Mouse (Mus musculus): ENCODE results near the gene Rnf220.

The Rnf220 gene

DNA sequence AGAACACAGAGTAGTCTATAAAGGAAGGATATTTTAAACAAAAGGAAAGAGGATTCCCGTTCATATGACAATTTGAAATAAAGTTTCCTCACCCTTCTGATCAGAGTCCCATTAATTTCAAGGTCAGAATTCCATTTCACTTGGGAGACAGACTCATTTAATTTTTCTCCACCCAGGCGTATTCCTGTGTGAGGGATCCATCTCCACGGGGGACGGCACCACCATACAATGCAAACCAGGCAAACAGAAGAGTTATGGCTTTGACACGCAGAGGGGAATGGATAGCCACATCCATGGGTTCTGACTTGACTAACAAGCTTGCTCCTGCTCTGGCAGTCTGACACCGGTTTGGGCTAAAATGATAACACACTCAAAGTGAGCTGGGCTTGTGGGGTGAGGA lies 9.4 kb downstream of the Rnf220 start:
- no peak for DNase-seq (ENCODE audit: low spot score)

DNA sequence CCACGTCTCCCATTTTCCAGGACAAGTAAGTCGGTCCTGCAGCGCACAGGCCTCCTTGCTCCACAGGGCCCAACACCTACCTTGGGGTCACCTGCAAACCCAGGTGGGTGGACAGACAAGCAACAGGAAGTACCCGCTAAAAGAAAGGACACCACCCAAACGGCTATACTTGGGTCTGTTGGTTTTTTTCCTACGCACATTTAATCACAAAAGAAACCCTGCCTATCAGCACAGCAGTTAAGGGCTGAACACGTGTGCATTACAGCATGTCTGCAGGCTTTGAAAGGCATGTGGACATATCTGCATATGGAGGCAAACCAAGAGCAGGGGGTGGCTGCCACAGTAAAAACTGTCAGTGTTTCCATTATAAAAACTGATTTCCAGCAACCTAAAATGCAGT lies 10.7 kb downstream of the Rnf220 start:
- DNase-seq (ENCODE audit: low spot score): no peak

DNA sequence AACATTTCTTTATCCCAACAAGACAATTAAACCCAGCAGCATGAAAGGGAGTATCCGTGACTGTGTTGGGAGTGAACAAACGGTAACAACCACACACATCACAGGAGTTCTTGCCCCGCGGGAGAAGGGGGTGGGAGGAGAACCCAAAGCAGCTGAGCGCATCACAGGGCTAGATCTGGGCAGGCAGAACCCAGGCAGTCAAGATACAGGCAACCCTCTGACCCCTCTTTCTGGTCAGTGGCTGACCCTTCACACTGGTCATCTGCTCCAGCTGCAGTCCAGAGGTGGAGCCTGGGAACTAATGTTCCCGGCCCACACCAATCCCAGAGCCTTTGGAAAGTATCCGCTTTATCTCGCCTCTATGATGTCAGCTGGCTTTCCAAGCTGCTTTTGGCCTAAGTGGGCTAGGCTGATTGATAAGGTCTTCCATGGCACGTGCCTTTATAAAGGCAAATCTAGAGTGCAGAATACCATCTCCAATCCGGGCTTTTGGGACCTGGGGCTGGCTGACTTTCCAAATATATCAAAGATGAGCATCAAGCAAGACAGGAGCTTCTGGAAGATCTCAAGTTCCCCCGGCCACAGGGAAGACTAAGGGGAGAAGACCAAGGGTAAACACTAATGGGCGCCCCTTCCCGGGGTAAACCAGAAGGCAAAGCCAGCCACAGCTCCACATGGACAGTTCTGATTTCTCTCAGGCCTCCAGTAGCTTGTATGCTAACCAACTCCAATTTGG lies 11.6 kb downstream of the Rnf220 start:
- no peak for DNase-seq (ENCODE audit: low spot score)

DNA sequence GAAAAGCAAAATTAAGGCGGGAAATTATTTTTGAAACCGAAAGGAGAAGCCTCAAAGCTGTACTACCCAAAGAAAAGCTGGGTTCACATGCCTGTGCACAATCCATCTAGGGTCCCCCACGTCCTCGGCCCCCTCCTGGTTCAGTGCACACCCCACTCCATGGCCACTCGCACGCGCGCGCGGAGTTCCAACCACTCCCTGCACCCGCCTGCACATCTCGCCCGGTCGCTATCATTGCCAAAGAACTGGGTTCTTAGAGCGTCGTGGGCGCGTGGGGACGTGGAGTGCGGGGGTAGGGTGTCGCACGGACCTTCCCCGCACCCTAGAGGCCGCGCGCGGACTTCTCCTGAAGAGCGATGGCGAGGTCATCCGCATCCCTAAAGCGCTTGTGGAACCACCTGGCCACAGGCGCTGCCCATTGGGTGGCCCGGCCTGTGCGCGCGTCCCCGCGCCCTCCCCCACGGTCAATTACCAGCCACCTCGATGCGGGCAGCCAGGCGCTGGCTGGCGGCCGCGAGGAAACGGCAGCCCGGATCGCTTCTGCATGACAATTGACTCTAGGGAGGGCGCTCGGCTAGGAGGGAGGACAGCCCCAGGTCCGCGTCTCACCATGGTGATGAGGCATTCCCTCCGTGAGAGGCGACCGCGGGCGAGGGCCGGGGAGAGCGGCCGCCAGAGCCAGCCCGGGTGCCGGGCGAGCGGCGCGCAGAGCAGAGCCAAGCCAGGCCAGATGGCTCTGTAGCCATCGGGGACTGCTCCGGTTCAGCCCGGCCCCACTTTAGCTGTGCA lies 12.4 kb downstream of the Rnf220 start:
- no peak for DNase-seq (ENCODE audit: low spot score)

DNA sequence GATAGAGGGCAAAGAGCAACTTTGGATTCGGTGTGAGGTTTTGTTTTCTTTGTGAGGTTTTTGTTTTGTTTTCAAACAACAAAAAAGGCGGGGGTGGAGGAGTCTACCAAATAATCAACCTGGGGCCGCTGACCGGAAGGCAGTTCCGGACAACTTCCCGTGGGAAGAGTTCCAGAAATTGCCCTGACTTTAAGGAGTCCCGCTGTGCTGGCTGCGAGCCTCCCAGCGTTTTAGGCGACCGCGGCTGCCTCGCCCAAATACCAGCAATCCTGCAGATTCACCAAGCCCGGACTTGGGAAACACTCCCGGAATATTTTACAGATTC lies 13.0 kb downstream of the Rnf220 start:
- DNase-seq (ENCODE audit: low spot score): no peak

DNA sequence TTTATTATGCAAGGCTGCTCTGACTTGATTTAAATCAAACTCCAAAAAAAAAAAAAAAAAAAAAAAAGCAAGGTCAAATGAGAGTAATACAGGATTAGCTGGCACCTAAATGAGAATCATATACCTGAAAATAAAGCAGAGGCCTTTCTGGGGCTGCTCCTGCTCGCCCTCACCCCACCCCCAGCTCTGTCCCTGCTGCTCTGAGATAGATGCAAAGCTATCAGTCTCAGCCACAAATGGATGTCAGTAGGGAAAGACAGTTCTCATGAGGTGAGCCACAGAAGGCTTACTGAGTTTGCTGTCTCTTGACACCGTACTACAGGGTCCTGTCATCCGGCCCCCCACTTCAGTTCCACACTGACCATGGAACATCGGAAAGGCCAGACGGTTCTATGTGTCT lies 14.7 kb downstream of the Rnf220 start:
- no peak for DNase-seq (ENCODE audit: low spot score)

DNA sequence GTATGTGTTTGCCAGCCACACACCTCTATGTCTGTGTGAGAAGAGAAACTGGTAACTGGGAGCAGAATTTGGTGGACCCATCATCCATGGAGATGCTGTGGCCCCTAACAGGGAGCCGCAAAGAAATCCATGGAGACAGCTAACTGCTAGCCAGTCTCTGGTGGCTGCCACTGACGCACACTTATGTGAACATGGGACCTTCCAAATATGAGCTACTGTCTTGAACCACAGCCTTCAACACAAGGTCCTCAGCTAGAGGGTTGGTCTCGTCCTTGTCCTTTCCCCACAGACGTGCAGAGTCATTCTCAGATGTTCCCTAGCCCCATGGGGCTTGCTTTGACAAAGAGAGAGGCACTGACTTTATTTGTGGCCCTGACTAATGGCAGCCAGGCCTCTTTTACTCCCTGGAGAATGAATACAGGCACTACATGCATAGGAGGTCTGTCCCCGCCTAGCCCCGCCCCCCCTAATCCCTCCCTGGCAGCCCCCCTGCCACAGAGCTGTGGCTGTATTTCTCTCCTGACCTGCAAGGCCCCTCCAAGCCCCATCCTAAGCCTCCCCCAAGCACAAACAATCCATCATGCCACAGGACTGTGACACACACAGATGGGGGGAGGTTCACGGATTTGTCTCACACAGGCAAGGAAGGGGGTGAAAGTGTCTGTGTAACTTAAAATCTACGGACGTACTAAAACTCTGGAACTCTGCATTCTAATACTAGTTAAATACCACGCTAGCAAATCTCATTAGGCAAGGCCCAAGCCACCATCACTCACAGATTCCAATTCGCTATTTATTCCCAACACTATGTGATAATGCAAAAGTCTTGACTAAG lies 16.0 kb downstream of the Rnf220 start:
- DNase-seq (ENCODE audit: low spot score): no peak

DNA sequence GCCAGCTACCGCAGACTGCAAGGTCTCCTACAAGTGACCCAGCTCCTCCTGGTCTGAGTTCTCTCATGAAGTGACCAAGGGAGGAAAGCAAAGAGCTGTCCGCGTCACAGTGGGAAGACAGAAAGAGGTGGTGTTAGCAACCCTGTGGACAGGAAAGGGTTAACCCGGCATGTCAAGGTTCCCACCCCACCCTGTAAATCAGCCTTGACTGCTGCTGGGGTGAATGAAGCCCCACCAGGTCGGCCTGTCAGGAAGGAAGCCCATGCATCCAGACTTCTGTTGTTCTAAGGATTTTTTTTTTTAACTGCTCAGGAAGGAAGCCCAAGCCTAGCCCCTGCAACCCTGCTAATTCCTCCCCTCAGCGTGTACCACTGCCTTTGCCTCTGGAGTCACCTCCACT lies 16.9 kb downstream of the Rnf220 start:
- DNase-seq (ENCODE audit: low spot score): no peak

DNA sequence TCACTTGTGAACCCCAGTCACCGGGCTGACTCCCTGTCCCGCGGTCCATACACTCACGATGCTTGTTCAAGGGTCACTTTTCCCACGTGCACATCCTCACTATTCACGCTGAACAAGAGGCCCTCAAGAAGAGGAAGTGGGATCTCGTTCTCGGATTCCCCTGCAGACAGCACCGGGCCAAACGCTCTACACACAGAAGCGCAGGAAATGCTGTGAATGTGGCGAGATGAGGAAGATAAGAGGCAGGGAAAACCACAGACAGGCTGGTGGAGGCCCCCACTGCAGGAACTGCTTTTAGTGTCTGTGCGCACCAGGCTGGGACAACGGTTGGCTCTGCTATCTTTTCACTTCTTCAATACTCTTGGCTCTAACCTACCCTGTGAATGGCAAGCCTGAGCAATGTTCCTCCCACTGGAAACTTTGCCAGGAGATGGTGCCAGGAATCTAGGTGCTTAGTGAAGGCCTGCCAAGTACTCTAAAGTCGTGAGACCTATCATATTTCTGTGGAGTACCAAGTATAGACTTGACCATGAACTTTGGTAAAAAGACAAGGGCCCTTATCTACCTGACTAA lies 18.7 kb downstream of the Rnf220 start:
- no peak for DNase-seq (ENCODE audit: low spot score)

DNA sequence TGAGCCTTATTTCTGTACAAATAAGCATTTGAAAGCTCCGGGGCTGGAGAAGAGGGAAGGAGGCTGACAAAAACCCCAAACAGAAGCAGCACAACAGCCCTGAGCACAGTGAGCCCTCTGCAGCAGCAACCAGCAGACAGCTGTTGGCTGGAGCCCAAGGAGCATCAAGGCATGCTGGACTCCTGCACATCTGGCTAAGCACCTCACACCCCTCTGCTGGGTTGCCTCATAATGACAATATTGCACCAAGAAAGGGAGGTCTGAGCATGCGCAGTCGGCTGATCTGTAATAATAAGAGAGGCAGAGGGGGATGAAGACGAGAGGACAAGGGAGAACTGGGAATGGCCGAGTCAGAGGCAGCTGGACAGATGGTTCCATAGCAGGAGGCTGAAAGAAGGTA lies 19.5 kb downstream of the Rnf220 start:
- no peak for DNase-seq (ENCODE audit: low spot score)

DNA sequence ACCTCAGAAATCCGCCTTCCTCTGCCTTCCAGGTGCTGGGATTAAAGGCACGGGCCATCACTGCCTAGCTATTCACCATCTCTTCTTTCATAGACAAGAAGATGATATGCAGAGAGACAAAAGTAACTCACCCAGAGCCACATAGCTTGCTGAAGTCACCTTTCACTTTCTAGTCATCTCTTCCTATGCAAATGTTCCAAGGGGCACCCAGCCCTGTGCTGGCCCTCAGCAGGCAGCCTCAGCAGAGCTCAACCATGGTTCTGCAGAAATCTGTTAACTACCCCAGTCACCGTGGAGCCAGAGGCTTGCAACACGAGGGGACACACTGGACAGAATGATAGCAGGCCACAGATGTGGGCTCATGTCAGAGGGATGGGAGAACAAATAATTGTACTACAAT lies 20.1 kb downstream of the Rnf220 start:
- DNase-seq (ENCODE audit: low spot score): no peak

DNA sequence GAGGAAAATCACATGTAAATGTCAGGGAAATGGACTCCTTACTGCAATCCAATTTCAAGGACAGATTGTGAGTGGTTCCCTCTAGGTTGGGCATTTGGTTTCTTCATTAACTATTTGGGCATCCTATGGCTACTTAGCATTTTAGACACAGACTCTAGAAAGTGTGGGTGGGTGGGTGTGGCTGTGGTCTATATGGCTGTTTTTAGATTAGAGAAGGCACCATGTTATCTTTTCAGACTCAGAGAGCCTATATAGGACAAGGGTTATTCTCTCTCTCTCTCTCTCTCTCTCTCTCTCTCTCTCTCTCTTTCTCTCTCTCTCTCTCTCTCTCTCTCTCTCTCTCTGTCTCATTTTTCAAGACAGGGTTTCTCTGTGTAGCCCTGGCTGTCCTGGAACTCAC lies 20.5 kb downstream of the Rnf220 start:
- DNase-seq (ENCODE audit: low spot score): no peak

DNA sequence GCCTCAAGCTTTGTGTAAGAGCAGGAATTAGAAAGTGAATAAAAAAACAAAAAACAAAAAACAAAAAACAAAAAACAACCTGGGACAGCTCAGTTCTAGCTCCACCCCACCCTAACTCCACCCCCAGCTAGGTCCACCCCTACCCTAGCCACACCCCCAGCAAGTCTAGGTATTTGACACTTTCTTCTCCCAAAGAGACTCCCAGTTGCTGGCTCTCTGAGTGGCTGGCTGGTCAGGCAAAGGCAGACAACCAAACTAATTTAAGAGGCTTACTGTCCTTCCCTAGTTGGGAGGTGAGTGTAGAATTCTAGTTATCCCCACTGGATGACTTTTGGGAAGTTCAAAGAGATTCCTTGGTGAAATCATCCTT lies 22.9 kb downstream of the Rnf220 start:
- no peak for DNase-seq (ENCODE audit: low spot score)

DNA sequence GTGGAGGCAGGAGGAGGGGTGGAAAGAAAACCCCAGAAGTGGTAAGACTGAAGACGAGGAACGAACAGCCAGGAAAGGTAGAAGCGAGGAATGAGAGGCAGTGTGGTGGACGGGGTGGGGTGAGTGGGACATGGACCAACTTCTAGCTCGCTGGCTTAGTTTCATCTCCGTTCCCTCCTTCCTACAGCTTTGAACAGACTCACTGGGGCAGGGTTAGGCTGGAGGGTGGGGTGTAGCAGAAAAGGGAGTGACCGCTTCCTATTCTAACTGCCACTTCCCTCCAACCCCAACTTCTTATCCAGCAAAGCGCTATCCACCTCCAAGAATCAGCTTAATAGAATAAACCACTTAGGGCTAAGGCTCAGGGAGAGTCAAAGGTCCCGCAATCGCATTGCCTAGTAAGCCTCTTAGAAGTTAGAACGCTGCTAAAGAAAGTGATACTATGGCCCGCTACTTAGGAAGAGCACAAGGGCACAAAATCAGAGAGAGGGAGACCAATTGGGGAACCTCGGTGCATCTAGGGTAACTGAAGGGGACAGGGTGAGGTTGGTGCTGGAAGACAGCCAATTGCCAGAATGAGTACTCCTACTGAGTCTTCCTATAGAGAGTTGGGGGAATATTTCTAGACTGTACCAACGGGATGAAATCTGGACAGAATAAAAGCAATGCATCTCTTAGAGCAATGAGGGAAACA lies 23.4 kb downstream of the Rnf220 start:
- no peak for DNase-seq (ENCODE audit: low spot score)

DNA sequence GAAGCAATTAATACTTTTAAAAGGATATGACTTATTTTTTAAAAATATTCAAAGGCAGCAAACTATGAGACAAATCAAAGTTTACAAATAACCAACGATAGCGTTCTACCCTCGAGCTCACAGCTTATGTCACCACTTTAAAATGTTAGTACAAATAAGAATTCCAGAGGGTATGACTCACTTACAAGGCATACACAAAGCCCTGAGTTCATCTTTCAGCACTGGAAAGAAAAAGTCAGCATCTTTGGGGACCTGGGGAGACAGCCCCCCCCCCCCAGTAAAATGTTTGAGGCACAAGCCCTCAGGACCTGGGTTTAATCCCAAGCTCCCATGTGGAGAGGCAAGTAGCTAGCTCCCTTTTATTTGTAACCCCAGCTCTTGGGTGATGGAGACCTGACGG lies 27.4 kb downstream of the Rnf220 start:
- no peak for DNase-seq (ENCODE audit: low spot score)

DNA sequence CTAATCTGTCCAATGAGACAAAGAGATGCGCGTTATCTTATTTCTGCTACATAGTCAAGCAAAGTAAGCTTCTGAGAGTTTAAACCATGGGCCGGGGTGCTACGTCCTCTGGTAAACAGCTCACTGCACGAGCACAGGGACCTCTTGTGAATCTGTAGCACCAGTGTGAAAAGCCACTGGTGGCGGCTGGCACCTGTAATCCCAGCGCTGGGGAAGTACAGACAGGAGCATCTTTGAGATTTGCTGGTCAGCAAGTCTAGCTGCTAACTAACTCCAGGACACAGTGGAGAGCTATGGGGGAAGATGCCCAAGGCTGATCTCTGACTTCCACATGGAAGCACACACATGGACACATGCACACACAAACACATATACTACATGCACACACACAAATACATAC lies 28.9 kb downstream of the Rnf220 start:
- no peak for DNase-seq (ENCODE audit: low spot score)

DNA sequence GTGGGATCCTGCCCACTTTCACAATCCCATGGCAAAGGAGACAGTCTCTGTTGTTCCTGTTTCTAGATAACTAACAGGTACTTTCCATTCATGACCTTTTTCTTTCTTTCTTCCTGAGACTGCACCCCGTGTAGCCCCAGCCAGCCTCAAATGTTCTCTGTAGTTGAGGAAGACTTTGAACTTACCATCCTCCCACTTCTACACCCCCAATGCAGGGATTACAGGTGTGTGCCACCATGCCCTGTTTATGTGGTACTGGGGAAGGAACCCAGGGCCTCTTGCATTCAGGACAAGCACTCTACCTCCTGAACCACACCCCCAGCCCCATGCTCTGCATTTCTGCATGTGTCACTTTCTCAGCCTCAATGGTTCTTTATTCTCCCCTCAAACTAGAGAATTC lies 47.7 kb downstream of the Rnf220 start:
- DNase-seq (ENCODE audit: low spot score): no peak

DNA sequence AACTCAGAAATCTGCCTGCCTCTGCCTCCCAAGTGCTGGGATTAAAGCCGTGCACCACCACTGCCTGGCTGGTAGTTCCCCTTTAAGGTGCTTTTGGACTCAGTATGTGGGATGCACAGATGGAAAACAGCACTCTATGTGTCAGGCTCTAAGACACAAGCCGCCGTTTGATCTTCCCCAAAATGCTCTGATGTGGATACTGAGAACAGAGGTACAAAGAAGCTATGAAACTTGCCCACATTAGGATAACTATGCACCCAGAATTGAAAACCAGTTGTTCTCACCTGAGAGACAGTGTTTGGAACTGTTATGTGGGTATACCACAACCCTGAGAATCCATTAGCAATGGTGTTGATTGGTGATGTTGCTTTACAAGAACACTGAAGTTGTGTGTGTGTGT lies 48.9 kb downstream of the Rnf220 start:
- DNase-seq (ENCODE audit: low spot score): no peak

DNA sequence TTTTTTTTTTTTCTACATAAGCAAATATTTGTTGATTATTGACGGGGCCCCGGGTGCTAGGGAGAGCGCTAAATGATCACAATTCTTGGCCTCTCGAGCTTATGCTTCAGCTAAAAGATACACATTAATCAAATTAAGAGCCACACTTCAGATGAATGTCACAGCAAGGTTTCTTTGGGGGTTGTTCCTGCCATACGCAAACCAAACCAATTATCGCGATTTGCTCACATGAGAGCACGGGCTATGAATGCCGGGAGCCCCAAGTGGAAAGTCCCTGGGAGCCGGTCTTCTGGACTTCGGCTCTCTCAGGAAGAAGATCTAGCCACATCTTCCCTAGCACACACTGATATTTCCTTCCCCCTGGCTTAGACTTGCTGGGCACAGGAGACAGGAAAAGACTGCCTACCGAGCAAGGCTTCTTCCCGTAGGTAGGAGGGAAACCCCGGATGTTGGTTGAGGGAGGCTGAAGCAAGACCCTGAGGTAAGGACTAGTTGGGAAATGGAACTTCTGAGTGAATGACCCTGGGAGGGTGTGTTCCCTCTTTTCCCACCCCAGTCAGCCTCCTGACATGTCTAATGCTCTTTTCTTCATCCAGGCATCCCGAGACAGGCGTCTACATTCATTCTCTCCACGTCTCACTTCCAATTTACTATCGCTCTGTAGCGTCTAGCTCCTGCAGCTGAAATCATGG lies 51.2 kb downstream of the Rnf220 start:
- DNase-seq (ENCODE audit: low spot score): no peak

DNA sequence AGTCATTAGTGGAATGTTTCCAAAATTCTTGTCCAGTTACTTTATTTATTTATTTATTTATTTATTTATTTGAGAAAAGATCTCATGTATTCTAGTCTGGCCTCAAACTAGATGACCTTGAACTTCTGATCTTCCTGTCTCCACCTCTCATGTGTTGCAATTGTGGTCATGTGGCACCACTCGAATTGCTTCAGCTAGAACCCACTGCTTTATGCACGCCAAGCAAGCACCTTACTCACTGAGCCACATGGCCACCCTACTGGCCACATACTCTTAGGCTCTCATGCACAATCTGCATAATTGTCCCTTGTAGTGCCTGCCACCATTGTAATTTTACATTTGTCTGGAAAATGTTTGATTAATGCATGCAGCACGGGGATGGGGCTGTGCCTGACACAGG lies 57.9 kb downstream of the Rnf220 start:
- no peak for DNase-seq (ENCODE audit: low spot score)

DNA sequence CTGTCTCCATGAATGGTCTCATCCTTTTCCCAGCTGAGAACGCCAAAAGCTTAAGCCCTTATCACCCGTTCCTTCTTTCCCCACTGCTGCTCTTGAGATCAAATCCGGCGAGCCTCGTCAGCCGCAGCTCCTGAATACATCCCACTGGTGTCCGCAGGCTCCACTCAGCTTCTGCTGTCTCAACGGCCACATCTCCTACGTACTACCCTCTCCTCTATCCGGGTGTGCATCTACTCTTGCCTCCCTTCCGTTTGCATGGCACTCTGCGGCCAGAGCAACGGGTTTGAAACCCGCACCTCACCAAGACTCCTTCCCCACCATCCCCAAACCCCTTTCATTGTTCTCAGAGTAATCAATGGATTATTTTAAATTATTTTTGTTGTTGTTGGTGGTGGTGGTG lies 58.8 kb downstream of the Rnf220 start:
- DNase-seq (ENCODE audit: low spot score): no peak
